Mouse (Mus musculus): ENCODE data around the gene Syn3. TPM values are rescaled to one million over a fixed set of nuclear protein-coding genes. Genes with fewer than 3 reads are reported as not detected.

Gene Syn3
- 0.07 TPM for polyA plus RNA-seq (2017; shearing (Covaris generic))

DNA sequence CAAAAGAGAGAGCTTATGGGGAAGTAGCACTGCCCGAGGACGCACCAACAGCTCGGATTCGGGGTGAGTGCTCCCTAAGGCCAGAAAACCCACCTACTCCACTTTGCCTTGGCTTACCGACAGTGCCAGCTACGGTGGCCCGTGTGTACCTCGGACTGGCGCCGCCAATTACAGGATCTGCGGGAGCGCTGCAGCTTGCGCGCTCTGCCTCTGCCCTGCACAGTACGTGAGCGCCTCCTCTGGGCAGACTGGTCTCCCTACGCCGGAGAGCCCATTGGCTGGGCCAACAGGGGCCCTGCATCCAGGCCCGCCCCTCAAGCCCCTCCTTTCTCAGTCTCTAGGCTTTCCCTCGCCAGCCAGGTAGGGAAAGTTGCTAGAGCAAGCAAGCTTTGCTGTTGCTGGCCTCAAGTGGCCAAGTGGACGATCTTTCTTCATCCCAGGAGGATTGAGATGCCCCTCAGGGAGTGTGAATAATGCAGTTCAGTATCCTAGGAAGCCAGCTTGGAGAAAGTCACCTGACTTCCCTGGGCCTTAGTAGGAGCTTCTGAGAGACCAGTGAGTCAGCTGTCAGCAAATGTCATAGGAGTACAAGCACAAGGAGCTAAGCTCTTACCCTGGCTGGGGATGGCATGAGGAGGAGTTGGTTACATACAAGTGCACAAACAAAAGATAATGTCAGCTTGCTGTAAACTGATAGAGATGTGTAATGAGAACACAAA, at the start of gene Syn3:
Gene Syn3 (minus strand): TSS at position 224 of the 719 bp plus-strand sequence.

DNA sequence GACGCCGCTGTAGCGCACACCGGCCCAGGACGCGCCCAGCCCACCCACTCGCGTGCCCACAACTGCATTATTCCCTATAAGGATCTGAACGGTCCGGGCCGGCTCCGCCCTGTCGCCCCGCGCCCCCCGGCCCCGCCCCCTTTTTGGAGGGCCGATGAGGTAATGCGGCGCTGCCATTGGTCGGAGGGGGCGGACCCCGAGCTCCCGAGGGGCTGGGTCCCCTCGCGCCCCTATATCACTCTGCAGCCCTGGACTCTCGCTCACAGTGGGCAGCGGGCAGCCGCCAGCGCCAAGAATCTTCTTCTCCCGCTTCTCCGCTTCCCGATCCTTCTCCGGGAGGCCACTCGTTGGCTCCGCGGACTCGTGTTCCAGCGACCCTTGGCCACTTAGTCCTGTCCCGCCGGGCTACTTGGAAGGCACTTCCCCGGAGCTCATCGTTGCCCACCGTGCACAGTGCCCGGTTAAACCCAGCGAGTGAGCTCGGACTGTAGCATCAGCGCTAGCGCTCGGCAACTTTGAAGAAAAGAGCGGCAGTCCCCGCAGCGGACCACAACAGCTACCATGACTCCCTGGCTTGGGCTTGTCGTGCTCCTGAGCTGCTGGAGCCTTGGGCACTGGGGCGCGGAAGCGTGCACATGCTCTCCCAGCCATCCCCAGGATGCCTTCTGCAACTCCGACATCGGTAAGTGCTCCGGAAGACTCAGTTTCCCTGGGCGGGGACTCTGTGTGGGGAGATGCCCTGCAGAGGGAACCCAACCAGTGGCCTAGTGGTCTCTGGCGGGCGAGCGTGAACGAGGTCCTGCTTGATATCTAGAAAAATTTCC, 198.2 kb downstream of the Syn3 start, which contains the start of gene Timp3:
Gene Timp3 (plus strand): TSS at position 80 of the 824 bp plus-strand sequence.

DNA sequence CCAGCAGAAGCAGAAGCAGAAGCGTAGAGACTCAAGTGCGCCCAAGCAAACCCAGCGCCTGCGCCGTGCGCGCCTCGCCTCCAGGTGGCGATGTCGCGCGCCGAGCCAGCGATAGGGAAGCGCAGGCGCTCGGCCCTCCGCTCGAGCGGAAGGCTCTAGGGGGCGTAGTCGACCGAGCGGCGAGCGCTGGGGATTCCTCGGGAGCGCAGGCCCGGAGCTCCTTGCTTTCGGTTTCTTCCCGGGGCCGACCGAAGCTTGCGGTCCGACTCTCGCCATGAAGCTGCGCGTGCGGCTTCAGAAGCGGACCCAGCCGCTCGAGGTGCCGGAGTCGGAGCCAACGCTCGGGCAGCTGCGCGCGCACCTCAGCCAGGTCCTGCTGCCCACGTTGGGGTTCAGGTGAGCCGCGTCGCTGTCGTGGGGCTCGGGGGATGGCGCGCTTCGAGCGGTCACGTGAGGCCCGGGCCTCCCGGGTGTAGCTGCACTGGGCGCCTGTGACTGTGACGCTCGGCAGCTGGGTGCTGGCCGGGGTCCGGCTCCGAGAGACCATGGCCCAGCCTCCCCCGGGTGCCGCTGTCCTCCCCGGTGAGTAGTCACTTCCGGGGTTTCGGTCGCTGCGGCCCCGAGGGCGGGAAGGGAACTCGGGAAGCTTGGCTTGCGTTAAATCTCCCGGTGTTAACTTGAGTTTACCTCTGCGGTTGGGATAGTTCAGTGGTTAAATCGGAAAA, 476.8 kb downstream of the Syn3 start, which contains the start of gene Fbxo7:
Gene Fbxo7 (plus strand): TSS at position 224 of the 725 bp plus-strand sequence.

DNA sequence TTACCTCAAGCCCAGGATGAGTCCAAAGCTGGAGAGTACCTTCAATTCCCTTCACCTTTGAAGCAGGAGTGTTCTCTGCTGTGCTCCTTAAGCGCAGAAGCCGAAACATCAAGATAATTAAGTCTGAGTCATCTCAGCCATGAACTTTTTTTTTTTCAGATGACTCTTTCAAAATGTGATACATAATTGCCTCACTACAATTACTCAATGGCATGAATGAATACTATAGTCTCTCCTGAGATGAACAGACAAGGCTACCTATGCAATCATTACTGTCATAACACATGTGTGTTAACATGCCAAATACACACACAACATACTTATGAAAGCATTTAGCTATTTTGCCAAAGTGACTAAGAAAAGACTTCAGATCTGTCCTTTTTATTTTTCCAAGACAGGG, 486.9 kb downstream of the Syn3 start, which contains the start of gene Bpifc:
Gene Bpifc (minus strand): TSS at position 115 of the 400 bp plus-strand sequence.

Other genes starting within 250 kb of the Syn3 start
- gene Timp3, start 198.5 kb downstream of the Syn3 start, polyA plus RNA-seq (2017; shearing (Covaris generic)), result not detected
- 274 TPM for gene Hsp90b1, start 206.6 kb upstream of the Syn3 start, polyA plus RNA-seq (2017; shearing (Covaris generic))
- gene Ttc41, start 206.9 kb upstream of the Syn3 start, polyA plus RNA-seq (2017; shearing (Covaris generic)), result 0.93 TPM